Mouse (Mus musculus) liver, adult (tissue): Measurements from ENCODE around the gene Sept12.
A peak's percentile ranks its signal among the peaks of the same experiment; 100 is the strongest.

ENCODE experiments used
- GATA4 ChIP-seq: IDR thresholded peaks from 2 replicates; pipeline ENCODE4 v1.6.1; 2014; ENCODE audit warnings: mild to moderate bottlenecking, low read length; ENCODE audit not compliant: insufficient replicate concordance

Gene Sept12

DNA sequence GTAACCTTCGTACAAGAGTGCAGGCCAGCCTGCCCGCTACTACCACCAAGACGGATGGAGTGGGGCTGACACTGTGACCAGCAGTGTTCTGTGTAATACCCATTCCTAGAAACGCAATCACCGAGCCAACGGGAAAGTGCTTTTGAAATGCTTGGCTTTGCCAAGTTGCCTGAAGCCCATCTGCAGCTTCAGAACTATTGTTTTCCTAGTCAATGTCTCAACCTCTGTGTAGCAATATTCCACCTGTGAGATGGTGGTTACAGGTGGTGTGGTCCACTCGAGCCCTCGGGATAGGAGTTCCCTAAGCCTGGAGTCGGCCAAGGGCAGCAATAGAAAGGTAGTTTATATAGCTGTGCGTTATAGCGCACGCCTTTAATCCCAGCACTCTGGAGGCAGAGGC, 12.9 kb downstream of the Sept12 start:
- TF ChIP-seq GATA4 = no peak

DNA sequence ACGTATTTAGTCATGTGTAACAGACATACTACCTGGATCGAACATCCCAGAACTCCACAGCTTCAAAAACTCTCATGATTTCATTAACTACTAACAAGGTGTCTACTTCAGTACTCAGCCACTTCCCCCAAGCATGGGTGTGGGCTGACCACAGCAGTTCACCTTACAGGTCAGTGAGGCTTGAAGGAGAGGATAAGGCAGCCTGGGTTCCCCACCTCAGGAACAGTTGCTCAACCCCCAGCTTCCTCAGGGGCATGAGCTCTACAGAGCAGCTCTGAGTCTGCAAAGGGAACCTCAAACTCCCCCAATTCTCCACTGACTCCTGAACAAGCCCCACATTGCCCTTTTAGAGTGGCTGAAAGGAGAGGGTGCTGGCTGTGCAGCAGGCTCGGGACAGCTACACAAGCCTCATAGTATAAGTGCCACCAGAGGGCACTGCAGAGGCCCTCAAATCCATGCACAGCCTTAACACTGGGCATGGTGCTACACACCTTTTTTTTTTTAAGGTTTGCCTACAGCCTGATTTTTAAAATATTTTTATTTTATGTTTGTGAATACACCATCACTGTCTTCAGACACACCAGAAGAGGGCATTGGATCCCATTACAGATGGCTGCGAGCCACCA, 17.8 kb downstream of the Sept12 start:
- TF ChIP-seq GATA4 = no peak

DNA sequence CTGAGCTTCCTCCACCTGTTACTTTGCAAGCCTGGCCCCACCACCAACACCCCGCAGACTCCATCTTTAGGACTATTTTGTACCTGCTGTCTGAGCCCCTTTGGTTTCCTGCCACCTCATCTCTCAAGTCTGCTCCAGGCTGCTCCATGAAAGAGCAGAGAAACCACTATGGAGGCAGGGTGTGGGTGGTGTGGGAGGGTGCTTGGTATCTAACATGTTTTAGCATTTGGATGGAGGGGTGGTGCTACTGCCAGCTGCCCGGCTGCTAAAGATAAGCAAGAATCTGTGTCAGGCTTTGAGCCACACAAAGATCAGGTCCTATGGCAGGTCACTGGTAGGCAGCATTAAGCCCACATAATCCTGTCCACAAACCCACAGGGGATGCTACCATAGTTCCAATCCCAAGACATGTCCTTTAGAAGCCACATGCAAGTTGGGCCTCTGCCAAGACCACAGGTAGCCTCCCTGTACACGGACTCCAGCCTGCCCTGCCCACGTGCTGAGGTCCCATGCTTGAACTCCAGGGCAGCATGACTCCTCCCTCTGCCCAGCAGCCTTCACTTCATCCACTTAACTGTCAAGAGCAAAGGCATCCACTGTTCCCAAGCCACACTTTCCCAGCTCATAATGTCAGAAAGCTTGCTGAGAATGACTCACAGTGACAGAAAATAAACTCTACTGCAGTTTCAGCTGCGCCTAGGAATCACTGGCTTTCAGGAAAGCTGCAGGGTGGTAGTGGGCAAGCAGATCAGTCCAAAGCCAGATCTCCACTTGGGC, 19.2 kb downstream of the Sept12 start:
- TF ChIP-seq GATA4 = no peak

DNA sequence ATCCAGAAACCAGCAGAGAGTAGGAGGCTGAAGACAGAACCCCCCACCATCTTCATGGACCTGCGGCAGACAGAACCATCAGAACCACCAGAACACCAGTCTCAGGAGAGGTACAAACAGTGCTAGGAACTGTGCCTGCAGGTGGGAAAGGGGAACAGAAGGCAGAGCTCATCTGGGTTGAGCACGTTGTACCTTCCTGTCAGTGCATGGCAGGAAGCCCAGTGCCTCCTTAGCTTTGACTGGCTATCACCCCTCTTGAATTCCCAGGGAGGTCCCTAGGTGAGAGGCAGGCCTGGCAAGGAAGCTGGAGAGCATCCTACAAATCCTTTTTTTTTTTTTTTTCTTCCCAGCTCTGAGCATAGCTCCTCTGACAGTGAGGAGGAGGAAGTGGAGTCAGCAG, 21.5 kb downstream of the Sept12 start:
- no peak for TF ChIP-seq GATA4

DNA sequence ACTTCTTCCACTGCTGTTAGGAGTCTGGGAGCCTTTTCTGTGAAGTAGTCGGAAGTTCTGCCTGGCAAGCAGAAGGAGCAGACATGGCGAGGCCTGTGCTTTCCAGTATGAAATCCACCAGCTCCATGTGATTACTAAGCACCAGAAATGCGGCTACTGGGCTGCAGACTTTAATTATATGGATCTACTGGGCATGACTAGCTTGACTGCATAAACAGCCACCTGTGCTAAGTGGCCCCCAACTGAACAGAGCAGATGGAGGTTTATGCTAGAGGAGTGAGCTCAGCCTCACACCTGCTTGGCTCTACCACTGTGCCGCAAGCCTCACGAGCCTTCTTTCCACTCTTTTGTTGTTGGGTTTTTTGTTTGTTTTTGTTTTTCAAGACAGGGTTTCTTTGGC, 23.1 kb downstream of the Sept12 start:
- no peak for TF ChIP-seq GATA4

DNA sequence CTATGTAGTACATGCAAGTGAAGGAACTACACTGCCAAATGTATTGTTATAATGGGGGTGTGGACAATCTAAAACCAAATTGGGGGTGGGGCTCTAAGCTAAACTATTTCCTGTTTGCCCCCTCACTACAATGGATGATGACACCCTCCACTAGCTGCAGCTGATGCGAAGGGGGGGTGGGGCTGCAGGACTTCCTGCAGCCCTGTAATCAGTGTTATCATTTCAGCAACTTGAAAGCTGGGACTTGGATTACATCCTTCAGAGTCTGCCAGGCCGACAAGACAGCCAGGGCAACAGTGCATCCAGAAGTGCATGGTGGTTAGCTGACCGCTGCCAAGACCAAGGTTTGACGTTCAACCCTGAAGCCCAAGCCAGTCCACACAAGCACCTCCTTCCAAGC, 26.0 kb downstream of the Sept12 start:
- no peak; the same call in 1 of the 2 replicates for TF ChIP-seq GATA4

DNA sequence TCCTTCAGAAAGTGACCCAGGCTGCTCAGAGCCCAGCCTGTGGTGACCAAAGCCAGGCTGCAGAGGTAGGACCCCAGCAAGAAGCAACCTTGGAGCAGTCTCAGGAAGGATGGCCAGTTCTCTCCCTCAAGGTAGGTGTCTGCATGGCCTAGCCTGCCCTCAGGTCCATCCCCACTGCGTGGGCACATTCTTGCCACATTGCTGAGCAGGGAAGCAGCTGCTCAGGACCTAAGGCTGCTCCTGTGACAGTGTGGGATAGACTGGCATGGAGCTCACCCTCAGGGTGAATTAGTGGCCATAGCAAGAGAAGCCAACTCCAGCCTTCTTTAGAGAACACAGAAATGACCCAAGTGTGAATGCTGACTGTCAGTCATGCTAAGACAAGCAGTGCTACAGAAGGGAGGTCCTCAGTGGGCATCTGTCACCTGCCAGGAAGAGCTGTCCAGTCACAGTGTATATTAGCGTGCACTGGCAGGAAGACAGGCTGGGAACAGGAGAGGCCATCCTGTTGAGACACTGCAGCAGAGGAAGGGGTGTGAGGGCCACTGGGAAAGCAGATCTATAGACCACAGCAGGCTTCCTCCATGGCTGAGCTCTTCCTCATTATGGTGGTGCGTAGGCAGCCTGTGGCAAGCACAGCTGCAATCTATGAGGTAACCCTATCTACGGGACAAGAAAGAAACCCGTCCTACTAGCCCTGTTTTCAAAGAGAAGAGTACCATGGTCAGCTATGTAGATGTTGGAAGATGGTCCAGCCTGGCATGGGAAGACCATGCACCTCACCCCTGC, 28.4 kb downstream of the Sept12 start:
- no peak for TF ChIP-seq GATA4

DNA sequence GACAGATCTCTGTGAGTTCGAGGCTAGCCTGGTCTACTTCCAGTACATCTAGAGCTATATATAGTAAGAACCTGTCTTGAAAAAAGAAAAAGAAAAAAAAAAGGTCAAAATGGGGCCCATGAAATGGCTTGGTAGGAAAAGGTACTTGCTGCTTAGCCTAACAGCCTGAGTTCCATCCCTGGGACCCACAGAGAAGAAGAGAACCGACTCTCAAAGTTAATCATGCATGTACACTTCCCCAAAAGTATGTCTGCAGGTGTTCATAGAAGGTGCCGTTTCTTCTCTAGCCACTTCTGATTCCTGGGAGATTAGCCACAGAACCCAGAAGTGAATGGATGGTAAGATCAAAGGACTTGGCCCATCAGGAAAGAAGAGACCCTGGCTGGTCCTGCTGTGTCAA, 29.2 kb downstream of the Sept12 start:
- no peak for TF ChIP-seq GATA4

DNA sequence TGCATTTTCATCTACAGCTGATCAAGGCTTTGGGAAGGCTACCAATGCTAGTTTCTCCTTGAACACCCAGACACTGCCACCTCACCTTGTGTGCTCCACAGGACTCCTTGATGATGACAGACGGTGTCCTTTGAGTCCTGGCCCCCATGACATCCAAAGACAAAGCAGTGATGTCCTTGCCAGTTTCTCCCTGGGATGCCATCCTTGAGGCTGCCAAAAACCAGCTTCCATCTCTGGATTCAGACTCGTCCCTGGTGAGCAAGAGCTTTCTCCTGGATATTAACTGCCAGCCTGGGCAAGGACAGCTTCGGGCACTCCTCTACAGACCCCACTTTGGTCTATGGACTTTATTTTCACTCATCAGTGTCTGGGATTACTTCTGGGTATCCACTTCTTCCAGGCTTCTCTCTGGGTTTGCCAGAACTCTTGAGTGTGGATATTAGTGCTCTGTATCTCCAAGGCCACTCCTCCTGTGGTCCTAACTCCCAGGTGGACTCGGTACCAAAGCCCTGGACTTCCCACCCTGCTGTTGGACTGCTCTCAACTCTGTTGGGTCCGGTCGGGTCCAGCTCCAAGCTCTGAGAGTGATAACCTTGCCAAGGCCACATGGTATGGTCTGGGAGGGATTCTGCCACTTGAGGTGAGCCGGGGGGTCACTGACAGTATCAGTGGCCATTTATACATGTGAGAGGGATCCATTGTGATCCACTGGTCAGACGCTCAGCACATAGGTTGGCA, 32.1 kb downstream of the Sept12 start:
- no peak for TF ChIP-seq GATA4

DNA sequence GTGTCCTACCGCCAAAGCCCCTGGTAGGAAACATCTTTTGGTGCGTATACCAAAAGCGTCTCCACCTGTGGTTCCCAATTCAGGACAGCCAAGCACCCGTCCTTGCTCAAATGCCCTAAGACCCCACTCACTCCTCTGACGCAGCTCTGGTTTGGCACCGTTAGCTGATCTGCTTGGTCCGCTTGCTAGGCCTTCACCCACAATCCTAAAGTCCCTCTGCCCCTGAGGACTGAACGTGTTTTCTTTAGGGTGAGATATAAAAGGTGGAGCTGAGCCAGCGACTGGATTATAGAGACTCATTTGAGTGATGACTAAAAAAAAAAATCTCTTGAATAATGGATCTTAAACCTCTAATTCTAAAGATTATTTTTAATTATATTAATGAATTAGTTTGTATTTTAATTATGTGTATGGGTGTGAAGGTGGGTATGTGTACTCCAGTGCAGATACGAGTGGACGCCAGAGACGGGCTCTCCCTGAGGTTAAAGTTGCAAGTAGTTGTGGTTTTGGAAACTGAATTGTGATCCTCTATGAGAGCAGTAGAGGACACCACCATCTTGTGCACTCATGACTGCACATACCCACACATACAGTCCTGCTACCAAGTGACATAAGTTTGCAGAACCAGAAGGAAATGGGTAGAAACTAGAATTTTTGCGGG, 32.8 kb downstream of the Sept12 start:
- no peak for TF ChIP-seq GATA4

DNA sequence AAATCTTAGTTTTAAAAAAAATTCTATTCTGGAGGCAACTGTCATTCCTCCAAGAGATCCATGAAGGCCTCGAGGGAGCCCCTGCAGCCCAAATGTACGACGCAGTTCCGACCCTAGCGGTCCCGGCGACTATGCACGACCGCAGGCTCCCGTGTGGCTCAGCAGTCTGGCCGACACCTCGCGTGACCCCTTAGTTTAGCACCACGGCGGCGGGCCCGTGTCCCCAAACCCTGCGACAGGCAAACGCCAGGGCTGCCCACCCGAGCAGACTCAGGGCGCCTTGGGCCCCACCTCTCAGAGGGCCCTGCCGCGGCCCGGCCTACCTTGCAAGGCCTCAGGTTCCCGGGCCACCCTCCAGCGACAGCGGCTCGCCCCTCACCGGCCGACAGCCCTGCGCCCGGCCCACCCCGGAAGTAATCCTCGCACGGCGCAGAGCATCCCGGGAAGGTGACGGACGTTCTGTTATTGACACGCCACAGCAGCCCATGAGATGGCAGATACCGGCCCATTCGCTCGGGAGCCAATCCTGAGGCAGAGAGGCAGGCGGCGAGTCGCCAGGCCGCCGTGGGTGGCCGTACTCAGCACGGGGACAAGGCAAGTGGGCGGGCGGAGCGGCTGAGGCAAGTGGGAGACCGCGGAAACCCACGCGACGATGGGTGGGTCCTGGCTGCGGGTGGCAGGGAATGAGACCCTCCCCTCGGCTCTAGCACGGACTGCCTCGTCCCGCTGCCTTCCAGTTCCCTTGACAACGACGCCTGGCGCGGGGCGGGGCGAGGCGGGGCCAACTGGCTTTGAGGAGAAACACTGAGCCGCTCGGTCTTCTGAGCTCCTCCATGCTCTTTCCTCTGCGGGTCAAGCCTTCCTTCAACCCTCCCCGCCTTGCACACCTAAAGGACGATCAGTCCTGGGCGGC, 33.6 kb downstream of the Sept12 start, which contains the start of gene Anks3:
Gene Anks3 (minus strand): TSS at position 409 of the 913 bp plus-strand sequence.
- peak; percentile 61; the same call in 1 of the 2 replicates for TF ChIP-seq GATA4

DNA sequence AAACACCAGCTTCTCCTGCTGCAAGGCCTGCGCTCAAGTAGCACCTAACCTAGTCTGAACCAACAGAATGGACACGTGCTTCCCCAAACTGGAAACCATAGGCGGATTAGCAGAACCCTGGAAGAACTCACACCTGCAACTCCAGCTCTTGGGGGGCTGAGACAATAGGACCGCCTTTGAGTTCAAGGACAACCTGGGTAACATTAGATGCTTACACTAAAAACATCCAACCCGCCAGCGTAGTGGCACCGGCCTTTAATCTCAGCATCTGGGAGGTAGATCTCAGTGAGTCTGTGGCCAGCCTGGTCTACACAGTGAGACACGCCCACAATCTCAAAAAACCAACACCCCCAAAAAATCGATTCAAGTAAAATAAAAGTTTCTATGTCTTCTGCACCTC, 34.3 kb downstream of the Sept12 start:
- no peak for TF ChIP-seq GATA4

DNA sequence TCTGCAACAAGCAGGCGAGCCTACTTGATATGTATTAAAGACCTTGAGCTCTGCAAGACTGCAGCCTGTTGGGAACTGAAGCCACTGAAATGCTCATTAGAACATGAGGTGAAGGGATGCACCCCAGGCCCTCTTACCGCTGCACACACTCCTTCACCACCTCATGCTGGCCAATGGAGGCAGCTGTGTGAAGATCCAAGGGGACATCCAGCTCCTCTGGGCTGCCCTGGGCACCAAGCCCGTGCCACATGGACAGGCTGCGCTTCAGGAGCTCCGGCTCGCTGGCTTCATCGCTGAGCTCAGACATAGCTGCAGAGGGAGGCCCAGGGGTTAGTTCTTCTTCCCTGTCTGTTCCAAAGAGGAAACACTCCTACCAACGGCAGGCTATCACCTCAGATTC, 37.4 kb downstream of the Sept12 start:
- TF ChIP-seq GATA4 = no peak

DNA sequence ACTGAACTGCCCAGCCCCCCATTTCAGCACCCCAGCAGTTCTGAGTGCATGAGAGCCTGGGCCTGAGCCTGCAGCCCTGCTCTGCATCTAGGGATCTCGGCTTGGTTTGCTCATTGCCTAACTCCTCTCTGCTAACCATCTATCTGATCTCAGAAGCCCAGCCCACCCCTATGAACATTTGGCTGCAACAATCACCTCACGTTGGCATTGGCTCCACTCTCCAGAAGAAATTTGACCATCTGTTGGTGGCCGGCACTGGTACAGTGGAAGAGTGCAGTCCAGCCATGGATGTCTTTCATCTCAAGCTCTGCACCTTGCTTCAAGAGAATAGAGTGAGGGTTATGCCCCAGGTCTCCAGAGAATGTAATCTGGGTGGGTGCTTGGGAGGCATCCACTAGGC, 40.2 kb downstream of the Sept12 start:
- no peak for TF ChIP-seq GATA4

DNA sequence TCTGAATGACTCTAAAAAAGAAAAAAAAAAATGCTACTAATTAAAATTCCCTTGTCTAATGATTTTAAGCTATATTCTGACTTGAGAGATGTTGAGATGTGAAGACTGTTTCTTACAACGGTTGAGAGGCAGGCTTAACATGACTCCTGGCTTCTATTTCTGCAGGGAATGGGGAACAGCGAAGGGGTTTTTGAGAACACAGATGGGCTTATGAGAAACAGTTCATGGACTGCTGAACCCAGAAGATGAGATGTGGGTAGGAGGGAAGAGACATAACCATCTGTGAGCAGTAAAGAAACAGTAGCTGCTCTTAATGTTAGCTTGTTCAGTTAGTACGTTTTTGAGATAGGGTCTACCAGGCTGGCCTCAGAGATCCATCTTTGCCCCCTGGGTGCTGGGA, 41.0 kb downstream of the Sept12 start:
- TF ChIP-seq GATA4 = no peak
